Mouse (Mus musculus): ENCODE data around the gene Nubpl. TPM values are rescaled to one million over a fixed set of nuclear protein-coding genes. Genes with fewer than 3 reads are reported as not detected.

Gene Nubpl
- total RNA-seq, 4 experiments from 2014 or later, result 4.8 to 5.2 (median 5.1) TPM

- DNase-seq (ENCODE audit: low spot score in 2 of 2), result no peak
Observed at GRCm38 (mm10) chr12:52242712-52243111, 145.2 kb downstream of the Nubpl start.

GRCm38 (mm10) chr12:52247438-52247837, 149.9 kb downstream of the Nubpl start:
- no peak for DNase-seq (ENCODE audit: low spot score in 2 of 2)

- DNase-seq (ENCODE audit: low spot score in 2 of 2), result no peak
Observed at GRCm38 (mm10) chr12:52248531-52248930, 151.0 kb downstream of the Nubpl start.

GRCm38 (mm10) chr12:52254089-52254488, 156.6 kb downstream of the Nubpl start:
- DNase-seq (ENCODE audit: low spot score in 2 of 2), result no peak

- no peak for DNase-seq (ENCODE audit: low spot score in 2 of 2)
Observed at GRCm38 (mm10) chr12:52268131-52268530, 170.6 kb downstream of the Nubpl start.

- no peak for DNase-seq (ENCODE audit: low spot score in 2 of 2)
Observed at GRCm38 (mm10) chr12:52272828-52273227, 175.3 kb downstream of the Nubpl start.

GRCm38 (mm10) chr12:52276320-52276719, 178.8 kb downstream of the Nubpl start:
- DNase-seq (ENCODE audit: low spot score in 2 of 2), result no peak

GRCm38 (mm10) chr12:52281232-52281631, 183.7 kb downstream of the Nubpl start:
- no peak for DNase-seq (ENCODE audit: low spot score in 2 of 2)

GRCm38 (mm10) chr12:52284471-52284870, 186.9 kb downstream of the Nubpl start:
- DNase-seq (ENCODE audit: low spot score in 2 of 2), result no peak

GRCm38 (mm10) chr12:52286802-52287201, 189.3 kb downstream of the Nubpl start:
- no peak for DNase-seq (ENCODE audit: low spot score in 2 of 2)

GRCm38 (mm10) chr12:52288537-52288936, 191.0 kb downstream of the Nubpl start:
- DNase-seq (ENCODE audit: low spot score in 2 of 2), result no peak

- DNase-seq (ENCODE audit: low spot score in 2 of 2), result no peak
Observed at GRCm38 (mm10) chr12:52288941-52289567, 191.5 kb downstream of the Nubpl start.

GRCm38 (mm10) chr12:52289594-52289993, 192.1 kb downstream of the Nubpl start:
- no peak for DNase-seq (ENCODE audit: low spot score in 2 of 2)

GRCm38 (mm10) chr12:52293931-52294330, 196.4 kb downstream of the Nubpl start:
- DNase-seq (ENCODE audit: low spot score in 2 of 2), result no peak

GRCm38 (mm10) chr12:52297988-52298387, 200.5 kb downstream of the Nubpl start:
- DNase-seq (ENCODE audit: low spot score in 2 of 2), result no peak

GRCm38 (mm10) chr12:52298683-52299082, 201.1 kb downstream of the Nubpl start:
- DNase-seq (ENCODE audit: low spot score in 2 of 2), result no peak

- DNase-seq (ENCODE audit: low spot score in 2 of 2), result no peak
Observed at GRCm38 (mm10) chr12:52302961-52303360, 205.4 kb downstream of the Nubpl start.

GRCm38 (mm10) chr12:52306348-52306747, 208.8 kb downstream of the Nubpl start:
- DNase-seq (ENCODE audit: low spot score in 2 of 2), result no peak

GRCm38 (mm10) chr12:52307331-52307982, 209.9 kb downstream of the Nubpl start:
- DNase-seq (ENCODE audit: low spot score in 2 of 2), result no peak

GRCm38 (mm10) chr12:52308628-52309027, 211.1 kb downstream of the Nubpl start:
- no peak for DNase-seq (ENCODE audit: low spot score in 2 of 2)

GRCm38 (mm10) chr12:52314818-52315217, 217.3 kb downstream of the Nubpl start:
- DNase-seq (ENCODE audit: low spot score in 2 of 2), result no peak

GRCm38 (mm10) chr12:52317635-52318034, 220.1 kb downstream of the Nubpl start:
- DNase-seq (ENCODE audit: low spot score in 2 of 2), result no peak

- DNase-seq (ENCODE audit: low spot score in 2 of 2), result no peak
Observed at GRCm38 (mm10) chr12:52318426-52318825, 220.9 kb downstream of the Nubpl start.

Measured in gastrocnemius, adult 8-10 months (tissue).